Mouse (Mus musculus) left cerebral cortex, adult 18-20 months (tissue): ENCODE results near the gene Lman2. TPM values are rescaled to one million over a fixed set of nuclear protein-coding genes. Genes with fewer than 3 reads are reported as not detected.

Experiments used
- DNase-seq, 2 experiments: peaks; one replicate each; pipeline ENCODE4 v3.0.0; 2021 to 2022; ENCODE audit warnings: low spot score in 2 of 2, mixed read lengths in 1 of 2
- total RNA-seq, 2 experiments: library from RNA; stranded (reverse); gene quantifications; 2 replicates each; pipeline ENCODE4 v1.2.3; 2021

The Lman2 gene
- total RNA-seq, 2 experiments from 2014 or later: 54.4 to 59.1 TPM

GRCm38 (mm10) chr13:55371740-55372139 lies 9.2 kb upstream of the Lman2 start:
- no peak for DNase-seq

GRCm38 (mm10) chr13:55371007-55371681 lies 8.6 kb upstream of the Lman2 start:
- DNase-seq: no peak

GRCm38 (mm10) chr13:55370234-55370633 lies 7.7 kb upstream of the Lman2 start:
- no peak for DNase-seq

- peak; percentile 48 to 57 for DNase-seq
These were observed 7.0 kb upstream of the Lman2 start, which contains the start of gene Rgs14 for GRCm38 (mm10) chr13:55369531-55370114. Gene Rgs14, plus strand, starts transcription at chr13:55369732.

GRCm38 (mm10) chr13:55368401-55368800 lies 5.8 kb upstream of the Lman2 start:
- DNase-seq: no peak

- DNase-seq: no peak
These were observed 570 bp downstream of the Lman2 start for GRCm38 (mm10) chr13:55361974-55362452.

GRCm38 (mm10) chr13:55361145-55361544 lies 1.4 kb downstream of the Lman2 start:
- no peak for DNase-seq

GRCm38 (mm10) chr13:55346745-55347144 lies 15.8 kb downstream of the Lman2 start:
- no peak for DNase-seq

- DNase-seq: peak; percentile 38 to 49
These were observed 18.3 kb downstream of the Lman2 start for GRCm38 (mm10) chr13:55344286-55344685.

GRCm38 (mm10) chr13:55342469-55342868 lies 20.1 kb downstream of the Lman2 start:
- DNase-seq: no peak

- no peak for DNase-seq
These were observed 23.3 kb downstream of the Lman2 start for GRCm38 (mm10) chr13:55339259-55339658.

GRCm38 (mm10) chr13:55338131-55339054 lies 24.2 kb downstream of the Lman2 start:
- no peak for DNase-seq

- DNase-seq: no peak
These were observed 25.1 kb downstream of the Lman2 start for GRCm38 (mm10) chr13:55337341-55337975.

- DNase-seq: no peak
These were observed 26.9 kb downstream of the Lman2 start for GRCm38 (mm10) chr13:55335701-55336100.

GRCm38 (mm10) chr13:55332331-55332730 lies 30.3 kb downstream of the Lman2 start:
- DNase-seq: no peak

- no peak for DNase-seq
These were observed 31.8 kb downstream of the Lman2 start for GRCm38 (mm10) chr13:55330567-55331400.

GRCm38 (mm10) chr13:55329683-55330566 lies 32.7 kb downstream of the Lman2 start, which contains the start of gene Mxd3:
Gene Mxd3, minus strand, starts transcription at chr13:55329823.
- DNase-seq: peak; percentile 66 to 75

- no peak for DNase-seq
These were observed 33.4 kb downstream of the Lman2 start for GRCm38 (mm10) chr13:55329109-55329682.

GRCm38 (mm10) chr13:55328641-55329040 lies 33.9 kb downstream of the Lman2 start:
- DNase-seq: no peak
